Mouse (Mus musculus) MEL (cell line): ENCODE measurements at regions not wholly inside any gene's neighbourhood (a gene's known extent, or its start where the extent isn't known, plus 50 kb on each side); places are given as distances from the start of the nearest gene placed in this dataset.

Experiments used
- DNase-seq: peaks from one replicate; pipeline ENCODE4 v3.0.0; 2011; ENCODE audit warnings: low read depth, low spot score
- H3K27ac ChIP-seq: 2 replicates; pipeline ENCODE4 v1.5.1; 2012; ENCODE audit warnings: low read depth, mild to moderate bottlenecking, control low read depth, low read length, moderate library complexity; ENCODE audit not compliant: control insufficient read depth
- H3K27me3 ChIP-seq, 2 experiments: fragments of 150-350 bp in 1 of 2; sonication (generic) in 1 of 2; 2 replicates each; pipeline ENCODE4 v1.6.1; 2012; ENCODE audit warnings: low read length in 2 of 2, mild to moderate bottlenecking in 2 of 2, improper control_type of control experiment in 1 of 2, moderate library complexity in 1 of 2; ENCODE audit not compliant: insufficient read depth in 2 of 2, control insufficient read depth in 1 of 2
- H3K36me3 ChIP-seq, 2 experiments: 2 replicates each; pipeline ENCODE4 v1.6.1; 2012 to 2014; ENCODE audit warnings: low read length in 2 of 2, improper control_type of control experiment in 1 of 2, inconsistent platforms in 1 of 2, mild to moderate bottlenecking in 1 of 2; ENCODE audit not compliant: insufficient read depth in 2 of 2, control insufficient read depth in 1 of 2
- H3K4me1 ChIP-seq, 2 experiments: fragments of 150-350 bp in 1 of 2; sonication (generic) in 1 of 2; 2 replicates each; pipeline ENCODE4 v1.6.1; 2012; ENCODE audit warnings: low read length in 2 of 2, improper control_type of control experiment in 1 of 2, mild to moderate bottlenecking in 1 of 2; ENCODE audit not compliant: insufficient read depth in 2 of 2, control insufficient read depth in 1 of 2
- H3K4me3 ChIP-seq, 2 experiments: fragments of 150-350 bp in 1 of 2; sonication (generic) in 1 of 2; 2 replicates each; pipeline ENCODE4 v1.5.1; 2012; ENCODE audit warnings: low read depth in 2 of 2, low read length in 2 of 2, mild to moderate bottlenecking in 2 of 2, moderate library complexity in 2 of 2, control low read depth in 1 of 2, improper control_type of control experiment in 1 of 2; ENCODE audit not compliant: control insufficient read depth in 1 of 2, insufficient read depth in 1 of 2
- H3K79me2 ChIP-seq: 2 replicates; pipeline ENCODE4 v1.6.1; 2012; ENCODE audit warnings: mild to moderate bottlenecking, low read length, moderate library complexity; ENCODE audit not compliant: control insufficient read depth, poor library complexity, insufficient read depth
- H3K9ac ChIP-seq: 2 replicates; pipeline ENCODE4 v1.6.1; 2012; ENCODE audit warnings: low read depth, mild to moderate bottlenecking, control low read depth, low read length, moderate library complexity; ENCODE audit not compliant: control insufficient read depth, poor library complexity, severe bottlenecking
- H3K9me3 ChIP-seq: fragments of 150-350 bp; sonication (generic); replicated peaks from 2 replicates; pipeline ENCODE4 v1.6.1; 2012; ENCODE audit warnings: mild to moderate bottlenecking, low read length, improper control_type of control experiment, moderate library complexity; ENCODE audit not compliant: insufficient read depth
- BHLHE40 ChIP-seq: IDR thresholded peaks from 2 replicates; pipeline ENCODE4 v1.6.1; 2012; ENCODE audit warnings: low read depth, mild to moderate bottlenecking, inconsistent platforms, low read length, improper control_type of control experiment, borderline replicate concordance
- CHD1 ChIP-seq: IDR thresholded peaks from 2 replicates; pipeline ENCODE4 v1.6.1; 2012; ENCODE audit warnings: low read depth, mild to moderate bottlenecking, inconsistent platforms, low read length, improper control_type of control experiment
- CHD2 ChIP-seq: IDR thresholded peaks from 2 replicates; pipeline ENCODE4 v1.6.1; 2011; ENCODE audit warnings: low read length, improper control_type of control experiment
- CTCF ChIP-seq, 3 experiments: IDR thresholded peaks in 2 of 3; conservative IDR thresholded peaks in 1 of 3; 2 replicates each; pipeline ENCODE4 v1.5.1; 2011 to 2012; ENCODE audit warnings: low read length in 3 of 3, low read depth in 2 of 3, mild to moderate bottlenecking in 2 of 3, improper control_type of control experiment in 1 of 3, inconsistent platforms in 1 of 3, mixed read lengths in 1 of 3, moderate library complexity in 1 of 3; ENCODE audit not compliant: control insufficient read depth in 1 of 3, insufficient read depth in 1 of 3, poor library complexity in 1 of 3, severe bottlenecking in 1 of 3
- E2F4 ChIP-seq: IDR thresholded peaks from 2 replicates; pipeline ENCODE4 v1.6.1; 2011; ENCODE audit warnings: low read depth, low read length, improper control_type of control experiment, borderline replicate concordance
- ELF1 ChIP-seq: IDR thresholded peaks from 2 replicates; pipeline ENCODE4 v1.6.1; 2014; ENCODE audit warnings: low read depth, mild to moderate bottlenecking, inconsistent platforms, low read length, improper control_type of control experiment, moderate library complexity
- EP300 ChIP-seq, 2 experiments: IDR thresholded peaks; 2 replicates each; pipeline ENCODE4 v1.6.1; 2011; ENCODE audit warnings: improper control_type of control experiment in 2 of 2, low read length in 2 of 2, low read depth in 1 of 2, mild to moderate bottlenecking in 1 of 2
- ETS1 ChIP-seq: IDR thresholded peaks from 2 replicates; pipeline ENCODE4 v1.6.1; 2012; ENCODE audit warnings: low read depth, mild to moderate bottlenecking, inconsistent platforms, low read length, improper control_type of control experiment, moderate library complexity
- GABPA ChIP-seq: IDR thresholded peaks from 2 replicates; pipeline ENCODE4 v1.6.1; 2012; ENCODE audit warnings: low read depth, mild to moderate bottlenecking, inconsistent platforms, low read length, improper control_type of control experiment, moderate library complexity
- KAT2A ChIP-seq: conservative IDR thresholded peaks from 2 replicates; pipeline ENCODE4 v1.6.1; 2012; ENCODE audit warnings: low read depth, low read length, improper control_type of control experiment, inconsistent platforms
- MAFK ChIP-seq: IDR thresholded peaks from 2 replicates; pipeline ENCODE4 v1.6.1; 2011; ENCODE audit warnings: low read depth, mild to moderate bottlenecking, low read length, improper control_type of control experiment, borderline replicate concordance
- MAX ChIP-seq: IDR thresholded peaks from 2 replicates; pipeline ENCODE4 v1.6.1; 2011; ENCODE audit warnings: low read length, improper control_type of control experiment
- MAZ ChIP-seq: IDR thresholded peaks from 2 replicates; pipeline ENCODE4 v1.6.1; 2012; ENCODE audit warnings: low read depth, mild to moderate bottlenecking, inconsistent platforms, low read length, improper control_type of control experiment
- MEF2A ChIP-seq: IDR thresholded peaks from 2 replicates; pipeline ENCODE4 v1.6.1; 2014; ENCODE audit warnings: low read depth, mild to moderate bottlenecking, inconsistent platforms, low read length, improper control_type of control experiment; ENCODE audit not compliant: poor library complexity, insufficient replicate concordance, severe bottlenecking; ENCODE audit errors: extremely low read depth
- MXI1 ChIP-seq: IDR thresholded peaks from 2 replicates; pipeline ENCODE4 v1.6.1; 2011; ENCODE audit warnings: mild to moderate bottlenecking, low read depth, low read length, improper control_type of control experiment
- MYB ChIP-seq: IDR thresholded peaks from 2 replicates; pipeline ENCODE4 v1.6.1; 2011; ENCODE audit warnings: mild to moderate bottlenecking, low read depth, low read length, improper control_type of control experiment
- POLR2A ChIP-seq, 2 experiments: IDR thresholded peaks; 2 replicates each; pipeline ENCODE4 v1.6.1; 2011 to 2012; ENCODE audit warnings: low read length in 2 of 2, mild to moderate bottlenecking in 2 of 2, control low read depth in 1 of 2, improper control_type of control experiment in 1 of 2, low read depth in 1 of 2, moderate library complexity in 1 of 2; ENCODE audit not compliant: control insufficient read depth in 1 of 2, insufficient read depth in 1 of 2, poor library complexity in 1 of 2
- POLR2AphosphoS2 ChIP-seq: IDR thresholded peaks from 2 replicates; pipeline ENCODE4 v1.6.1; 2011; ENCODE audit warnings: low read length, improper control_type of control experiment
- RAD21 ChIP-seq: IDR thresholded peaks from 2 replicates; pipeline ENCODE4 v1.6.1; 2011; ENCODE audit warnings: mild to moderate bottlenecking, low read depth, low read length, improper control_type of control experiment
- RCOR1 ChIP-seq: IDR thresholded peaks from 2 replicates; pipeline ENCODE4 v1.6.1; 2012; ENCODE audit warnings: low read depth, mild to moderate bottlenecking, inconsistent platforms, low read length, improper control_type of control experiment
- SIN3A ChIP-seq: IDR thresholded peaks from 2 replicates; pipeline ENCODE4 v1.6.1; 2012; ENCODE audit warnings: low read length, improper control_type of control experiment, inconsistent platforms
- SMC3 ChIP-seq: IDR thresholded peaks from 2 replicates; pipeline ENCODE4 v1.6.1; 2011; ENCODE audit warnings: low read depth, low read length, improper control_type of control experiment
- TBP ChIP-seq: IDR thresholded peaks from 2 replicates; pipeline ENCODE4 v1.8.0; 2011; ENCODE audit warnings: low read depth, low read length, improper control_type of control experiment
- TCF12 ChIP-seq: IDR thresholded peaks from 2 replicates; pipeline ENCODE4 v1.6.1; 2014; ENCODE audit warnings: low read depth, mild to moderate bottlenecking, inconsistent platforms, low read length, improper control_type of control experiment, moderate library complexity
- USF1 ChIP-seq: IDR thresholded peaks from 2 replicates; pipeline ENCODE4 v1.6.1; 2014; ENCODE audit warnings: low read depth, mild to moderate bottlenecking, inconsistent platforms, low read length, improper control_type of control experiment, moderate library complexity
- ZMIZ1 ChIP-seq: IDR thresholded peaks from 2 replicates; pipeline ENCODE4 v1.6.1; 2012; ENCODE audit warnings: low read depth, mild to moderate bottlenecking, inconsistent platforms, low read length, improper control_type of control experiment, moderate library complexity
- ZNF384 ChIP-seq: IDR thresholded peaks from 2 replicates; pipeline ENCODE4 v1.6.1; 2012; ENCODE audit warnings: low read depth, mild to moderate bottlenecking, inconsistent platforms, low read length, improper control_type of control experiment

- Histone ChIP-seq H3K36me3 (no peaks in the 10 kb centered on the region), H3K9ac (no peak overlapping the region), H3K4me1 (no peaks in the 10 kb centered on the region), H3K79me2 (no peaks in the 10 kb centered on the region), H3K27me3 (no peaks in the 10 kb centered on the region), H3K27ac (no peak overlapping the region), H3K9me3 (no peaks in the 10 kb centered on the region), H3K4me3 (no peak overlapping the region)
- DNase-seq = no peak
- TF ChIP-seq BHLHE40 (no peak), RCOR1 (no peak), MEF2A (no peak), RAD21 (no peak), SIN3A (no peak), ETS1 (no peak), EP300 (IDR thresholded peaks at IDR 0.05; ENCODE audit: low read depth in 1 of 2, low read length in 2 of 2) (no peak), POLR2AphosphoS2 (no peak), ELF1 (no peak), SMC3 (no peak), MAX (no peak)
Measured at GRCm38 (mm10) chr10:99864711-99865110, 105.3 kb upstream of the Csl start.

GRCm38 (mm10) chr10:99860322-99861089 lies 101.0 kb upstream of the Csl start:
- H3K9me3 ChIP-seq = no peaks in the 10 kb centered on the region
- no peaks in the 10 kb centered on the region for H3K4me1 ChIP-seq
- no peak for DNase-seq
- TF ChIP-seq GABPA = no peak
- TF ChIP-seq ELF1 = no peak
- TF ChIP-seq MYB = no peak
- no peak for TF ChIP-seq RCOR1
- no peaks in the 10 kb centered on the region for H3K79me2 ChIP-seq
- H3K27ac ChIP-seq = no peak overlapping the region
- H3K9ac ChIP-seq = no peak overlapping the region
- no peaks in the 10 kb centered on the region for H3K36me3 ChIP-seq
- H3K27me3 ChIP-seq = no peaks in the 10 kb centered on the region
- no peak overlapping the region for H3K4me3 ChIP-seq

- no peak for DNase-seq
- Histone ChIP-seq H3K27me3 (no peaks in the 10 kb centered on the region), H3K9me3 (no peaks in the 10 kb centered on the region; the same call in 1 of the 2 replicates), H3K9ac (no peak overlapping the region), H3K79me2 (no peaks in the 10 kb centered on the region), H3K4me1 (no peaks in the 10 kb centered on the region), H3K27ac (no peak overlapping the region), H3K36me3 (no peaks in the 10 kb centered on the region), H3K4me3 (no peak overlapping the region)
- no peak for TF ChIP-seq KAT2A
- no peak for TF ChIP-seq ZMIZ1
- TF ChIP-seq MAFK = no peak
- TF ChIP-seq MYB = no peak
- TF ChIP-seq CHD1 = no peak
- no peak for TF ChIP-seq E2F4
- TF ChIP-seq TCF12 = no peak
- TF ChIP-seq MAZ = no peak
- TF ChIP-seq TBP = no peak
- TF ChIP-seq MXI1 = no peak
- no peak for TF ChIP-seq CHD2
- TF ChIP-seq SMC3 = no peak
- no peak for TF ChIP-seq POLR2A (IDR thresholded peaks at IDR 0.05; ENCODE audit: control insufficient read depth in 1 of 2, insufficient read depth in 1 of 2, low read depth in 1 of 2, low read length in 2 of 2, poor library complexity in 1 of 2)
- no peak for TF ChIP-seq SIN3A
- TF ChIP-seq ZNF384 = no peak
- no peak for TF ChIP-seq USF1
- TF ChIP-seq CTCF (IDR thresholded peaks at IDR 0.05 in 2 of 3, conservative IDR thresholded peaks at IDR 0.05 in 1 of 3; ENCODE audit: control insufficient read depth in 1 of 3, insufficient read depth in 1 of 3, low read depth in 2 of 3, low read length in 3 of 3, poor library complexity in 1 of 3, severe bottlenecking in 1 of 3) = no peak
Measured at GRCm38 (mm10) chr10:99844110-99844509, 84.7 kb upstream of the Csl start.
